Mouse (Mus musculus) T-helper 2 cell (primary cell): ENCODE data around the gene Chmp4b.

ENCODE experiments used
- in situ Hi-C: fragments of 300-600 bp; cut with MboI, MseI; formaldehyde crosslinking; loops from one replicate; pipeline ENCODE4 v1.15.1; 2025; ENCODE audit warnings: high pct_unique_total_duplicates

Chmp4b gene

GRCm38 (mm10) chr2:154651363-154651762 lies at the start of gene Chmp4b:
Chmp4b (plus strand) TSS chr2:154651705.
- in situ Hi-C loops: no loop called here

GRCm38 (mm10) chr2:154603007-154603637 lies 48.4 kb upstream of the Chmp4b start:
- in situ Hi-C loops: no loop called here

GRCm38 (mm10) chr2:154603638-154604153 lies 47.8 kb upstream of the Chmp4b start, which contains the start of gene Pxmp4:
Pxmp4 (minus strand) TSS chr2:154603708.
- in situ Hi-C loops: no loop called here

- in situ Hi-C loops: no loop called here
Observed at GRCm38 (mm10) chr2:154604156-154604555, 47.3 kb upstream of the Chmp4b start.

- in situ Hi-C loops: no loop called here
Observed at GRCm38 (mm10) chr2:154606965-154607364, 44.5 kb upstream of the Chmp4b start.

- in situ Hi-C loops: no loop called here
Observed at GRCm38 (mm10) chr2:154609050-154609767, 42.3 kb upstream of the Chmp4b start.

- in situ Hi-C loops: no loop called here
Observed at GRCm38 (mm10) chr2:154613118-154614115, 38.1 kb upstream of the Chmp4b start, which contains the start of the genes Zfp341 and 4930519P11Rik. Zfp341 (plus strand) TSS chr2:154613297. 4930519P11Rik (minus strand) TSS chr2:154613437.

- in situ Hi-C loops: no loop called here
Observed at GRCm38 (mm10) chr2:154614841-154615576, 36.5 kb upstream of the Chmp4b start.

- in situ Hi-C loops: no loop called here
Observed at GRCm38 (mm10) chr2:154615674-154616073, 35.8 kb upstream of the Chmp4b start.

- in situ Hi-C loops: no loop called here
Observed at GRCm38 (mm10) chr2:154617061-154617460, 34.4 kb upstream of the Chmp4b start.

- in situ Hi-C loops: no loop called here
Observed at GRCm38 (mm10) chr2:154621684-154622083, 29.8 kb upstream of the Chmp4b start.

- in situ Hi-C loops: no loop called here
Observed at GRCm38 (mm10) chr2:154624137-154624536, 27.4 kb upstream of the Chmp4b start.

GRCm38 (mm10) chr2:154630531-154630930 lies 21.0 kb upstream of the Chmp4b start:
- in situ Hi-C loops: no loop called here

GRCm38 (mm10) chr2:154632203-154632780 lies 19.2 kb upstream of the Chmp4b start:
- in situ Hi-C loops: no loop called here

GRCm38 (mm10) chr2:154633039-154633742 lies 18.3 kb upstream of the Chmp4b start:
- in situ Hi-C loops: no loop called here

GRCm38 (mm10) chr2:154633876-154634644 lies 17.4 kb upstream of the Chmp4b start:
- in situ Hi-C loops: no loop called here

GRCm38 (mm10) chr2:154635826-154636225 lies 15.7 kb upstream of the Chmp4b start:
- in situ Hi-C loops: no loop called here

- in situ Hi-C loops: no loop called here
Observed at GRCm38 (mm10) chr2:154638521-154638920, 13.0 kb upstream of the Chmp4b start.

- in situ Hi-C loops: no loop called here
Observed at GRCm38 (mm10) chr2:154639115-154639514, 12.4 kb upstream of the Chmp4b start.
